Mouse (Mus musculus): ENCODE results near the gene Gsdma. TPM values are rescaled to one million over a fixed set of nuclear protein-coding genes. Genes with fewer than 3 reads are reported as not detected.
"Not testable (repeated sequence)": the region's sequence is repeated elsewhere in the genome, so short reads cannot be mapped to it uniquely, and the experiment has no call there.

Gene Gsdma
- 0.10 TPM in 1 of 2 replicates, not detected in the other for polyA plus RNA-seq (2015; fragmentation: Nextera tagmentation; extraction: Ambion mirVana)

DNA sequence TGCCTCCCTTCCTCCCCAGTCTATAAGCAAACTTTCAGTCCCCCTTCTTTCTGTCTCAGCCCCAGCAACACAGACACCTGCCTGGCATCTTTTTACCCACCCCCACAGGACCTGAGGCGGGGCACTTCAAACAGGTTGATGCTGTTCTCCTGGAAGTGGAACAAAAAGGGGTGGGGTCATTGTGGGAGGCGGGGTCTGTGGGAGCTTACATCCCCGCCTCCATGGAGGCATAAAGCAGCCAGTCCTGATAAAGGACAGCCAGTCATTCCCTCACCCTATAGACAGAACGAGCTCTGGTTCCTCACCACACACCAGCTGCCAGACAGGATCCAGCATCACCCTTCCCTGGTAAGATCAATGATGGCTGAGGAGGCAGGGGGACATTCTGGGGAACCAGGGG, at the start of gene Gsdma:
Gsdma (plus strand) TSS at position 261 of the 400 bp plus-strand sequence.
- Histone ChIP-seq H3K4me2 (replicated peaks) (no peak within 1 kb of the TSS), H3K36me3 (no peaks in the 10 kb centered on the region), H3K4me3 (replicated peaks) (no peak within 1 kb of the TSS), H3K9me3 (no peaks in the 10 kb centered on the region), H3K27ac (no peak within 1 kb of the TSS), H3K9ac (no peak within 1 kb of the TSS), H3K4me1 (replicated peaks) (no peaks in the 10 kb centered on the region), H3K27me3 (replicated peaks) (peaks cover 13% of the 10 kb centered on the region; the same call in 1 of the 2 replicates)
- WGBS: 16% methylated on average over 4 of the region's 4 CpGs
- no peak for ATAC-seq

GRCm38 (mm10) chr11:98620791-98621190, 43.4 kb upstream of the Gsdma start:
- Histone ChIP-seq H3K27ac (no peak overlapping the region), H3K9ac (no peak overlapping the region), H3K4me2 (replicated peaks) (no peak overlapping the region), H3K27me3 (replicated peaks) (no peaks in the 10 kb centered on the region), H3K9me3 (no peaks in the 10 kb centered on the region), H3K36me3 (no peaks in the 10 kb centered on the region), H3K4me1 (replicated peaks) (no peaks in the 10 kb centered on the region), H3K4me3 (replicated peaks) (no peak overlapping the region)
- 92% methylated on average over 13 of the region's 13 CpGs for WGBS
- no peak for ATAC-seq

GRCm38 (mm10) chr11:98623981-98624380, 40.2 kb upstream of the Gsdma start:
- H3K27ac ChIP-seq; H3K4me2 ChIP-seq (replicated peaks); H3K4me3 ChIP-seq (replicated peaks); H3K27me3 ChIP-seq (replicated peaks); H3K9ac ChIP-seq; ATAC-seq; H3K9me3 ChIP-seq; H3K4me1 ChIP-seq (replicated peaks); H3K36me3 ChIP-seq: not testable (repeated sequence)
- WGBS: 75% methylated on average over 6 of the region's 6 CpGs

- H3K27ac ChIP-seq; ATAC-seq; H3K9me3 ChIP-seq; H3K4me3 ChIP-seq (replicated peaks); H3K9ac ChIP-seq; H3K36me3 ChIP-seq; H3K27me3 ChIP-seq (replicated peaks); H3K4me1 ChIP-seq (replicated peaks); H3K4me2 ChIP-seq (replicated peaks): not testable (repeated sequence)
- 91% methylated on average over 2 of the region's 2 CpGs for WGBS
These were observed 39.8 kb upstream of the Gsdma start for GRCm38 (mm10) chr11:98624381-98624780.

DNA sequence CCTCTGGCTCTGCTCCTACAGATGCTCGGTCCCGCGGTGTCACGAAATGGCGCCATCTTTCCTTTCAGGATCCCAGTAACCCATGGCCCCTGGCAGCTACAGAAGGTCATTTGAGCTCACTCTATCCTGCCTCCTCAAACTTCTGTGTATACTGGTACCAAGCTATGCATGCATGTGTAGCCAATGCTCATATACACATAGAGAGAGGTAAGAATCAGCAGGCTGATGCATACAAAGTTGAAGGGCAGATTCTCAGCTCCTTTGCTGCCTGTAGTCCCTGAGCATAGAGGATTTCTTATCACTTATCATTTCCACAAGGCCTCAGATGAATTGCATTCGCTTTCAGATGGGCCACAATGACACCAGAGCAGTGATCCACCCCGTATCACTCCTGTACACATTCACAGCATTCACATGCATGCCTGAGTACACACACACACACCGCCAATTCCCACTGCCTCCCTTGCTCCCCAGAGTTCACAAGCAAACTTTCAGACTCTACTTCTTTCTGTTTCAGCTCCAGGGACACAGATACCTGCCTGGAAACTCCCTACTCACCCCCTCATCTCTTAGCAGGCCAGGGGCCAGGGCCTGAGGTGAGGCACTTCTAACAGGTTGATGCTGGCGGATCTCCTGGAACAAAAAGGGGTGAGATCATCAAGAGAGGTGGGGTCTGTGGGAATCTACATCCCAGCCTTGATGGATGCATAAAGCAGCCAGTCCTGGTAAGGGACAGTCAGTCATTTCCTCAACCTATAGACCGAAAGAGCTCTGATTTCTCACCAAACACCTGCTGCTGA, 38.3 kb upstream of the Gsdma start, which contains the start of the genes Gm12355 and Gsdma3:
Gm12355 (minus strand) TSS at position 51 of the 800 bp plus-strand sequence.
Gsdma3 (plus strand) TSS at position 750 of the 800 bp plus-strand sequence.
- Histone ChIP-seq H3K4me3 (replicated peaks) (no peak within 1 kb of the TSS), H3K4me1 (replicated peaks) (no peaks in the 10 kb centered on the region), H3K4me2 (replicated peaks) (no peak within 1 kb of the TSS), H3K36me3 (no peaks in the 10 kb centered on the region), H3K9me3 (no peaks in the 10 kb centered on the region), H3K27ac (no peak within 1 kb of the TSS), H3K9ac (no peak within 1 kb of the TSS), H3K27me3 (replicated peaks) (no peaks in the 10 kb centered on the region)
- 90% methylated on average over 10 of the region's 10 CpGs for WGBS
- ATAC-seq: no peak

- Histone ChIP-seq H3K27ac (no peak overlapping the region), H3K4me3 (replicated peaks) (no peak overlapping the region), H3K4me2 (replicated peaks) (no peak overlapping the region), H3K4me1 (replicated peaks) (no peaks in the 10 kb centered on the region), H3K36me3 (no peaks in the 10 kb centered on the region), H3K9me3 (no peaks in the 10 kb centered on the region), H3K27me3 (replicated peaks) (no peaks in the 10 kb centered on the region), H3K9ac (no peak overlapping the region)
- no peak for ATAC-seq
- 95% methylated on average over 3 of the region's 3 CpGs for WGBS
These were observed 35.4 kb upstream of the Gsdma start for GRCm38 (mm10) chr11:98628706-98629105.

DNA sequence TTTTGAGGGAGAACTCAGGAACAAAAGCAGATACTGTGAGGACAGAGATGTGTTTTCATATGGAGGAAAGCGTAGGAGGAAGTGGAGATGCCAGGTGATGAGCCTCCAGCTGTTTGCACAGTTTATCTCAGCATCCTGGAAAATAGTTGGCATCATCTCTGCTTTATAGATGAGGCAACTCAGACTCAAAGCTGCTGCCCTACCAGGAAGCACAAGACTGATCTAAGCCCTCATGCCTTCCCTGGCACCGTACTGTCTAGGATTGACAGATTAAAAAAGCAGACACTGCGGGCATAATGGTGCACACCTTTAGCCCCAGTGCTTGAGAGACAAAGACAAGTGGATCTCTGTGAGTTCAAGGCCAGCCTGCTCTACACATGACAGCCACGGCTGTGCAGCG, 33.5 kb upstream of the Gsdma start:
- 82% methylated on average over 5 of the region's 5 CpGs for WGBS
- Histone ChIP-seq H3K27me3 (replicated peaks) (no peaks in the 10 kb centered on the region), H3K9ac (no peak overlapping the region), H3K27ac (no peak overlapping the region), H3K36me3 (no peaks in the 10 kb centered on the region), H3K9me3 (no peaks in the 10 kb centered on the region), H3K4me3 (replicated peaks) (no peak overlapping the region), H3K4me1 (replicated peaks) (no peaks in the 10 kb centered on the region), H3K4me2 (replicated peaks) (no peak overlapping the region)
- no peak for ATAC-seq

DNA sequence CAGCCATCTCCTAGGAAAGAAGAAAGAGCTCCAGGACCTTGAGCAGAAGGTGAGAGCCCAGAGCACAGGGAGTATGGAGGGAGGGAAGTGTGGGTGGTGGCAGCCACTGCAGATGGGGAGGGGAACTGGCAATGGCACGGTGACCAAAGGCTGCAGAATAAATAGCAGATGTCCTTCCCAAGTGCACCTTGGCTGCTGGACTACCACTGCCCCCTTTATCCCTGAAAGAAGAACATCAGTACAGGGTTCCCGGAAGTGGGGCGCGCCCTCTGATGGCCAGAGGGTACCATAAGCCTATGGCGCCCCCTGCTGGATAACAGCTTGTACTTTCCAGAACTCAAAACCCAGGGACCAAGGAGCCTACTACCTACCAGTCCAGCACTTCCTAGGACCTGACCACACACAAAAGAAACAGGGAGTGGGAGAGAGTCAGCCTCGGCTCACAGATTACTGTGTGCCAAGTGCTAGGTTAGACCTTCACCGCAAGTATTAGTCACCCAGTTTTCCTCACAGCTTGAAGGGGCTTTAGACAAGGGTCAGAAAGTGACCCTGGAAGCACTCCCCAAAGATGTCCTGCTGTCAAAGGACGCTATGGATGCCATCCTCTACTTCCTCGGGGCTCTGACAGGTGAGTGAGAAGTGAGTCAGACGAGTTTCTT, 28.7 kb upstream of the Gsdma start:
- H3K27me3 ChIP-seq (replicated peaks); ATAC-seq; H3K4me1 ChIP-seq (replicated peaks); H3K9me3 ChIP-seq; H3K36me3 ChIP-seq; H3K4me2 ChIP-seq (replicated peaks); H3K4me3 ChIP-seq (replicated peaks); H3K9ac ChIP-seq; H3K27ac ChIP-seq: not testable (repeated sequence)
- 36% methylated on average over 10 of the region's 10 CpGs for WGBS

DNA sequence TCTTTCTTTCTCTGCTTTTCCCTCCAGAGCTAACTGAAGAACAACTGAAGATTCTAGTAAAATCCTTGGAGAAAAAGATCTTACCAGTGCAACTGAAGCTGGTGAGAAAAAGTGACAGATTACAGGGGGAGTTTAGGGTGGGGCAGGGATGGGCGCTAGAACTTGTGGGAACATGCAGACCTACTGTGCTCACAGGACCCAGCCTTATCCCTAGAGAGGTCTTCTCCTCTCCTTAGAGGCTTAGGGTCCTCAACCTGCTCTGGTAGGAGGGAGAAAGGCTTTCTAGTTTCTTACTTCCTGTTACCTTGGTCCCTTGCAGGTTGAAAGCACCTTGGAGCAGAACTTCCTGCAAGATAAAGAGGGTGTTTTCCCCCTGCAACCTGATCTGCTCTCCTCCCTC, 26.6 kb upstream of the Gsdma start:
- Histone ChIP-seq H3K4me1 (replicated peaks) (no peaks in the 10 kb centered on the region), H3K9me3 (no peaks in the 10 kb centered on the region), H3K36me3 (no peaks in the 10 kb centered on the region), H3K27ac (no peak overlapping the region), H3K27me3 (replicated peaks) (no peaks in the 10 kb centered on the region), H3K4me3 (replicated peaks) (no peak overlapping the region), H3K9ac (no peak overlapping the region), H3K4me2 (replicated peaks) (no peak overlapping the region)
- 67% methylated on average over 1 of the region's 1 CpGs for WGBS
- no peak for ATAC-seq

- Histone ChIP-seq H3K36me3 (no peaks in the 10 kb centered on the region), H3K4me1 (replicated peaks) (no peaks in the 10 kb centered on the region), H3K4me2 (replicated peaks) (no peak overlapping the region), H3K9ac (no peak overlapping the region), H3K27me3 (replicated peaks) (no peaks in the 10 kb centered on the region), H3K27ac (no peak overlapping the region), H3K9me3 (no peaks in the 10 kb centered on the region), H3K4me3 (replicated peaks) (no peak overlapping the region)
- WGBS: 56% methylated on average over 5 of the region's 5 CpGs
- no peak for ATAC-seq
These were observed 24.1 kb upstream of the Gsdma start for GRCm38 (mm10) chr11:98640091-98640490.

- Histone ChIP-seq H3K4me1 (replicated peaks) (no peaks in the 10 kb centered on the region), H3K4me2 (replicated peaks) (no peak overlapping the region), H3K4me3 (replicated peaks) (no peak overlapping the region), H3K36me3 (no peaks in the 10 kb centered on the region), H3K27me3 (replicated peaks) (no peaks in the 10 kb centered on the region), H3K27ac (no peak overlapping the region), H3K9ac (no peak overlapping the region), H3K9me3 (no peaks in the 10 kb centered on the region)
- no peak for ATAC-seq
- 69% methylated on average over 3 of the region's 3 CpGs for WGBS
These were observed 19.4 kb upstream of the Gsdma start for GRCm38 (mm10) chr11:98644757-98645156.

DNA sequence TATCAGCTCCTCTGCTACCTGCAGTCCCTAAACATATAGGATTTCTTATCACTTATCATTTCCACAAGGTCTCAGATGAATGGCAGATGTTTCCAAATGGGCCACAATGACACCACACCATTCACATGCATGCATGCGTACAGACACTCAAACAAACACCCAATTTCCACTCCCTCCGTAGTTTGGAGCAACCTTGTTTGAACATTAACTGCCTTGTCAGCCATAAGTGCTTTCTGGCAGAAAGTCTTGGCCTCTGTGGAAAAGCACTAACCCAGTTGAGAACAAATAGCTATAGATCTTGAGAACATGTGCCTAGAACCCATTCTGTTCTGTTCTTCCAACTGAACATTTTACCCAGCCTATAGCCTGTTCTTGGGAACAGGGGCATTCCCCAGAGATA, 18.2 kb upstream of the Gsdma start:
- no peaks in the 10 kb centered on the region for H3K9me3 ChIP-seq
- no peak for ATAC-seq
- WGBS: 68% methylated on average over 2 of the region's 2 CpGs

DNA sequence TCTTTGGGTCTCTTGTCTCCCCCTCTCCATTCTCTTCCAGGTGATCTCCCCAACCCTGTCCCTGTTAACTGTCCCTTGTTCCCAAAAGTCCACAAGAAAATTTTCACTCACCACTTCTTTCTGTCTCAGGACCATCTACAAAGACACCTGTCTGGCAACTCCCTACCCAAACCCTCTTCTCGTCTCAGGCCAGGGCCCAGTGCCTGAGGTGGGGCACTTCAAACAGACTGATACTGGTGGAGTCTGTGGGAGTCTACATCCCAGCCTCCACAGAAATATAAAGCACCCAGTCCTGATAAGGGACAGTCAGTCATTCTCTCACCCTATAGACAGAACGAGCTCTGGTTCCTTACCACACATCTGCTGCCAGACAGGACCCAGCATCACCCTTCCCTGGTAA, 17.7 kb upstream of the Gsdma start, which contains the start of gene Gsdma2:
Gsdma2 (plus strand) TSS at position 301 of the 400 bp plus-strand sequence.
- no peak for ATAC-seq
- Histone ChIP-seq H3K4me1 (replicated peaks) (no peaks in the 10 kb centered on the region), H3K27me3 (replicated peaks) (no peaks in the 10 kb centered on the region), H3K9ac (no peak within 1 kb of the TSS), H3K4me3 (replicated peaks) (no peak within 1 kb of the TSS), H3K9me3 (no peaks in the 10 kb centered on the region), H3K36me3 (no peaks in the 10 kb centered on the region), H3K27ac (no peak within 1 kb of the TSS), H3K4me2 (replicated peaks) (no peak within 1 kb of the TSS)
- WGBS: 38% methylated on average over 2 of the region's 2 CpGs

More for the DNA sequence above, 18.2 kb upstream of the Gsdma start:
- H3K27ac ChIP-seq: no peak overlapping the region
- no peaks in the 10 kb centered on the region for H3K4me1 ChIP-seq (replicated peaks)
- H3K4me2 ChIP-seq (replicated peaks): no peak overlapping the region
- no peaks in the 10 kb centered on the region for H3K36me3 ChIP-seq
- no peak overlapping the region for H3K9ac ChIP-seq
- H3K27me3 ChIP-seq (replicated peaks): no peaks in the 10 kb centered on the region
- H3K4me3 ChIP-seq (replicated peaks): no peak overlapping the region

All from intestine, embryonic 15.5 days (tissue).